Mouse (Mus musculus) liver, adult 2 months (tissue): ENCODE results near the gene Gm29666. TPM values are rescaled to one million over a fixed set of nuclear protein-coding genes. Genes with fewer than 3 reads are reported as not detected.

Experiments
- DNase-seq: peaks from one replicate; pipeline ENCODE4 v3.0.0-alpha.2; 2011; ENCODE audit warnings: low read depth, low spot score; ENCODE audit errors: extremely low read depth
- H3K27ac ChIP-seq: fragments of 200-500 bp; replicated peaks from 2 replicates; pipeline ENCODE4 v1.5.1; 2012; ENCODE audit warnings: low read depth, mild to moderate bottlenecking, control low read depth, inconsistent platforms, low read length; ENCODE audit not compliant: insufficient read depth
- H3K27me3 ChIP-seq: fragments of 200-500 bp; 2 replicates; pipeline ENCODE4 v1.6.1; 2012; ENCODE audit warnings: mild to moderate bottlenecking, moderate library complexity, low read length, inconsistent platforms; ENCODE audit not compliant: control insufficient read depth, insufficient read depth
- H3K36me3 ChIP-seq: fragments of 200-500 bp; 2 replicates; pipeline ENCODE4 v1.6.1; 2012; ENCODE audit warnings: low read length, inconsistent platforms; ENCODE audit not compliant: control insufficient read depth, insufficient read depth
- H3K4me1 ChIP-seq: fragments of 200-500 bp; 2 replicates; pipeline ENCODE4 v1.6.1; 2011; ENCODE audit warnings: low read length; ENCODE audit not compliant: control insufficient read depth, insufficient read depth
- H3K4me3 ChIP-seq: fragments of 200-500 bp; 2 replicates; pipeline ENCODE4 v1.5.1; 2011; ENCODE audit warnings: low read depth, mild to moderate bottlenecking, control low read depth, low read length, moderate library complexity; ENCODE audit not compliant: insufficient read depth
- H3K79me2 ChIP-seq: fragments of 200-500 bp; 2 replicates; pipeline ENCODE4 v1.6.1; 2012; ENCODE audit warnings: inconsistent platforms, mild to moderate bottlenecking, low read length, moderate library complexity; ENCODE audit not compliant: control insufficient read depth, insufficient read depth
- H3K9ac ChIP-seq: fragments of 200-500 bp; 2 replicates; pipeline ENCODE4 v1.6.1; 2012; ENCODE audit warnings: low read depth, mild to moderate bottlenecking, control low read depth, inconsistent platforms, low read length
- CTCF ChIP-seq: fragments of 200-500 bp; IDR thresholded peaks from 2 replicates; pipeline ENCODE4 v1.5.1; 2011; ENCODE audit warnings: low read depth, low read length, control low read depth
- POLR2A ChIP-seq: fragments of 200-500 bp; IDR thresholded peaks from 2 replicates; pipeline ENCODE4 v1.6.1; 2011; ENCODE audit warnings: low read length, control low read depth; ENCODE audit not compliant: insufficient read depth; ENCODE audit errors: extremely low read depth
- WGBS: fragments of 180-500 bp; shearing (Covaris S2); methylation state at CpG from one replicate; pipeline ENCODE4 v1.1.7; 2018; 5-methylcytosine and 5-hydroxymethylcytosine counted together
- polyA plus RNA-seq: library from polyadenylated mRNA; depleted of rRNA; stranded (reverse); fragments of >200 nt; gene quantifications from 2 replicates; pipeline ENCODE4 v1.2.3, GENCODE M21; 2012
- total RNA-seq: library from RNA; depleted of rRNA; stranded (reverse); fragments of >200 nt; gene quantifications from 2 replicates; pipeline ENCODE4 v1.2.3, GENCODE M21; 2014

Gm29666 gene
- total and polyA plus RNA-seq, 2 experiments: 0.09 to 0.37 TPM

GRCm38 (mm10) chr15:84944319-84944718, 24.5 kb upstream of the Gm29666 start:
- Histone ChIP-seq H3K36me3 (peaks cover 12% of the 10 kb centered on the region), H3K4me1 (no peaks in the 10 kb centered on the region), H3K27ac (no peak overlapping the region), H3K9ac (no peak overlapping the region), H3K27me3 (no peaks in the 10 kb centered on the region), H3K4me3 (no peak overlapping the region), H3K79me2 (no peaks in the 10 kb centered on the region)
- no peak for DNase-seq
- TF ChIP-seq POLR2A (no peak), CTCF (no peak)
- WGBS: 95% methylated on average over 5 of the region's 5 CpGs

DNA sequence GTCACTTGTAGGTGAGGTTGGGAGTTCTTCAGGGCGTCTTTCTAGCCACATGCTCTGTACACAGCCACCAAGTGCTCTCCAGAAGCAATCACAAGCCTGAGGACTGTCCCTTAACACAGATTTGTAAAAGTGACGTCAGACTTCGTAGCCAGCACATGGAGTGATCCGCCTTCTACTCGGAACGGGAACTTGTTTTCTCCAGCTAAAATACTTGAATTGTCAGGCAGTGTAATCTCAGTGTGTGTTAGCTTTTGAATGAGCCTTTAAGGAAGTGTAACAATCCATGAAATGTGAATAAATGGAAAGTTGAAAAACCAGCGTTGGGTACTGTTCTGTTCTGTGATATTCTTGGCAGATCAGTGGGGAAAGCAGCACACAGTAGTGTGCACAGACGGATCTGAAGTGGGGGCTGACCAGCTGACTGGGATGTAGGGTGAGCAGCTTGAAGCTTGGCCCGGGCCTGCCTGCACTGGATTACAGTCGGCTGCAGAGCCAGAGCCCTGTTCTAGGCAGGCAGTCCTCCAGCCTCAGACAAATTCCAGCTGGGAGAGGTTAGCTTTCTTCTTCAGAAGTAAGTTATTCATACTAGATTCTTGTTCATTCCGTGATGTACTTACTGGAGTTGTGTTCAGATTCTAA, 22.9 kb upstream of the Gm29666 start:
- no peaks in the 10 kb centered on the region for H3K27me3 ChIP-seq
- H3K9ac ChIP-seq: no peak overlapping the region
- H3K4me1 ChIP-seq: no peaks in the 10 kb centered on the region
- H3K27ac ChIP-seq: no peak overlapping the region
- no peaks in the 10 kb centered on the region for H3K79me2 ChIP-seq
- no peak overlapping the region for H3K4me3 ChIP-seq
- WGBS: 81% methylated on average over 11 of the region's 11 CpGs
- no peak for TF ChIP-seq CTCF
- TF ChIP-seq POLR2A: no peak
- no peak for DNase-seq
- peaks cover 20% of the 10 kb centered on the region for H3K36me3 ChIP-seq

DNA sequence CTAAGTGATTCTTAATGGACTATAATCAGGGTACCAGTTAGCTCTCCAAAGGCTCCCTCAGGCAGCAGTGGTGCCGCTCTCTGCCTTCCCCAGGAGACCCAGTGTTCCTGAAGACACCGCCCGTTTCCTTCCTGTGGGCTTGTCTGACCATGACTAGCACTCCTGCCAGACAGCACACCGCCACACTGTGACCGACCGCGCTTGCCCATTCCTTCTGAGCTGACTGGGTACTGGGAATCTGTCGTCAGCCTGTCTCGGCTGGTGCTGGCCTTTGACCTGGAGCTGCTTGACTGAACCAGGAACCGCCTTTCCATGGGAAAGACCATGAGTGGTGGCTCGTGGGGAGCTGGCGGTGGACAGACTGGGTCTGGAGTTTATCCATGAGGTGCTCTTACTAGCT, 20.3 kb upstream of the Gm29666 start:
- H3K36me3 ChIP-seq: peaks cover 39% of the 10 kb centered on the region
- TF ChIP-seq POLR2A (no peak), CTCF (no peak)
- WGBS: 72% methylated on average over 12 of the region's 12 CpGs
- no peaks in the 10 kb centered on the region for H3K79me2 ChIP-seq
- no peak overlapping the region for H3K4me3 ChIP-seq
- H3K9ac ChIP-seq: no peak overlapping the region
- H3K27me3 ChIP-seq: no peaks in the 10 kb centered on the region
- no peak for DNase-seq
- no peaks in the 10 kb centered on the region for H3K4me1 ChIP-seq
- H3K27ac ChIP-seq: no peak overlapping the region

DNA sequence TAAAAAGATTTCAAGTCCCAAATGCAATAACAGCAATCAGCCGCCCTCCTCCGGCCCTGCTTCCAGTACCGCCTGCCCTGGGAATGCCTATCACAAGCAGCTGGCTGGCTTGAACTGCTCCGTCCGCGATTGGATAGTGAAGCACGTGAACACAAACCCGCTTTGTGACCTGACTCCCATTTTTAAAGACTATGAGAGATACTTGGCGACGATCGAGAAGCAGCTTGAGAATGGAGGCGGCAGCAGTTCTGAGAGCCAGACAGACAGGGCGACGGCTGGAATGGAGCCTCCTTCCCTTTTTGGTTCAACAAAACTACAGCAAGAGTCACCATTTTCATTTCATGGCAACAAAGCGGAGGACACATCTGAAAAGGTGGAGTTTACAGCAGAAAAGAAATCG, 15.1 kb upstream of the Gm29666 start:
- DNase-seq: no peak
- H3K4me1 ChIP-seq: no peaks in the 10 kb centered on the region
- no peak overlapping the region for H3K27ac ChIP-seq
- 91% methylated on average over 16 of the region's 16 CpGs for WGBS
- H3K4me3 ChIP-seq: no peak overlapping the region
- TF ChIP-seq POLR2A (no peak), CTCF (no peak)
- H3K9ac ChIP-seq: no peak overlapping the region
- H3K27me3 ChIP-seq: no peaks in the 10 kb centered on the region
- H3K79me2 ChIP-seq: peaks cover 2% of the 10 kb centered on the region; the same call in 1 of the 2 replicates
- peaks cover 63% of the 10 kb centered on the region for H3K36me3 ChIP-seq

DNA sequence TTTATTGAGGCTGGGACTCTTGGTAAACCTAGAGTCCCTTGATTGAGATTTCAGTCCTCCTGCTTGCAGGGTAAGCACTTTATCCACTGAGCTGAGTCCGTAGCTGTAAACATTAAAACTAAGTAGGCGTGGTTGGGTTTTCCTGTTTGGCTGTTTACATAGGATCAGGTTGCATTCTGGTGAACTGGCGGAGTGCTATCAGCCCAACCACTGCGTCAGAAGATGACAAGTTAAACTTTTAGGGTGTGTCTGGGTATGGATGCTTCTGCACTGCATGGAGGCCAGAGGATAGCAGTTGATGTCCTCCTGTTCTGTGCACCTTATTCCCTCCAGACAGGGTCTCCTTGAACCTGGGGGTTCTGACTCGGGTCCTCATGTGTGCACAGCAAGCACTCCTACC, 12.5 kb upstream of the Gm29666 start:
- TF ChIP-seq POLR2A (no peak), CTCF (no peak)
- Histone ChIP-seq H3K4me1 (no peaks in the 10 kb centered on the region), H3K4me3 (no peak overlapping the region), H3K27me3 (no peaks in the 10 kb centered on the region), H3K27ac (no peak overlapping the region), H3K79me2 (peaks cover 5% of the 10 kb centered on the region; the same call in 1 of the 2 replicates), H3K36me3 (peaks cover 72% of the 10 kb centered on the region), H3K9ac (no peak overlapping the region)
- WGBS: 50% methylated on average over 5 of the region's 5 CpGs
- DNase-seq: no peak

DNA sequence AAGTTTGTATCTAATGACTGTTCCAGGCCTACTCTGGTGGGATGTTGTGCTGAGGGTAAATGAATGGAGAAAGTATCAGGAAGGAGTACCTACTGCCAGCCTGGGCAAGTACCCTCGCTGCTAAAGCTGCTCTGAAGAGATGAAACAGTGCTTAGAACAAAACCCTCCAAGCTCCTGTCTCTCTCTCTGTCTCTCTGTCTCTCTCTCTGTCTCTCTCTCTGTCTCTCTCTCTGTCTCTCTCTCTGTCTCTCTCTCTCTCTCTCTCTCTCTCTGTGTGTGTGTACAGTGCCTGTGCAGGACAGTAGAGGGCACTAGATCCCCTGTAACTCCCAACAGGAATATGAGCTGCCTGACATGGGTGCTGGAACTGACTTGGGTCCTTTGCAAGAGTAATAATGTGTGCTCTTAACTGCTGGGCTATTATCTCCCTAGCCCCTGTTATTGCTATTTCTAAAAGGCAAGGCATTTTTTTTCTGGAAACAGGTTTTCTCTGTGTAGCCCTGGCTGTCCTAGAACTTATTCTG, 5.7 kb upstream of the Gm29666 start:
- H3K9ac ChIP-seq: no peak overlapping the region
- no peak overlapping the region for H3K27ac ChIP-seq
- DNase-seq: peak; percentile 41
- peaks cover 8% of the 10 kb centered on the region for H3K4me1 ChIP-seq
- H3K27me3 ChIP-seq: no peaks in the 10 kb centered on the region
- H3K4me3 ChIP-seq: no peak overlapping the region
- 50% methylated on average over 1 of the region's 1 CpGs for WGBS
- peaks cover 25% of the 10 kb centered on the region for H3K36me3 ChIP-seq
- peaks cover 5% of the 10 kb centered on the region; the same call in 1 of the 2 replicates for H3K79me2 ChIP-seq
- TF ChIP-seq POLR2A (no peak), CTCF (0 out of 2 replicates have a peak, but pooled peaks have one; percentile 26)
